Mouse (Mus musculus) ovary, adult 18-20 months (tissue): ENCODE results near the gene Cnn2.
A peak's percentile ranks its signal among the peaks of the same experiment; 100 is the strongest.

Experiments used
- DNase-seq: peaks from one replicate; pipeline ENCODE4 v3.0.0; 2022; ENCODE audit warnings: low spot score, mixed read lengths

The Cnn2 gene

GRCm38 (mm10) chr10:79989870-79990269 lies 1.5 kb downstream of the Cnn2 start:
- DNase-seq = no peak

GRCm38 (mm10) chr10:79991099-79991498 lies 2.7 kb downstream of the Cnn2 start:
- DNase-seq = no peak

- no peak for DNase-seq
Measured at GRCm38 (mm10) chr10:79991548-79991947, 3.2 kb downstream of the Cnn2 start.

- DNase-seq = no peak
Measured at GRCm38 (mm10) chr10:79994397-79995115, 6.2 kb downstream of the Cnn2 start.

- no peak for DNase-seq
Measured at GRCm38 (mm10) chr10:79995636-79996035, 7.3 kb downstream of the Cnn2 start.

- peak; percentile 90 for DNase-seq
Measured at GRCm38 (mm10) chr10:79996272-79997033, 8.1 kb downstream of the Cnn2 start, which contains the start of gene Abca7. Gene Abca7, plus strand, starts transcription at chr10:79996494.

GRCm38 (mm10) chr10:79997034-79997760 lies 8.8 kb downstream of the Cnn2 start:
- no peak for DNase-seq

- DNase-seq = peak; percentile 74
Measured at GRCm38 (mm10) chr10:79997819-79998218, 9.4 kb downstream of the Cnn2 start.

- DNase-seq = no peak
Measured at GRCm38 (mm10) chr10:80001945-80002344, 13.6 kb downstream of the Cnn2 start.

- no peak for DNase-seq
Measured at GRCm38 (mm10) chr10:80002829-80003228, 14.4 kb downstream of the Cnn2 start.

GRCm38 (mm10) chr10:80003374-80004232 lies 15.2 kb downstream of the Cnn2 start:
- DNase-seq = no peak

- peak; percentile 72 for DNase-seq
Measured at GRCm38 (mm10) chr10:80004233-80004705, 15.9 kb downstream of the Cnn2 start.

GRCm38 (mm10) chr10:80011740-80012139 lies 23.4 kb downstream of the Cnn2 start:
- DNase-seq = no peak

GRCm38 (mm10) chr10:80013609-80014008 lies 25.2 kb downstream of the Cnn2 start:
- DNase-seq = no peak

GRCm38 (mm10) chr10:80014484-80015290 lies 26.3 kb downstream of the Cnn2 start:
- DNase-seq = no peak

GRCm38 (mm10) chr10:80015583-80015982 lies 27.2 kb downstream of the Cnn2 start:
- no peak for DNase-seq

- DNase-seq = no peak
Measured at GRCm38 (mm10) chr10:80016511-80016910, 28.1 kb downstream of the Cnn2 start, which contains the start of gene Arhgap45. Gene Arhgap45, plus strand, starts transcription at chr10:80016653.

GRCm38 (mm10) chr10:80016931-80017330 lies 28.5 kb downstream of the Cnn2 start:
- no peak for DNase-seq

GRCm38 (mm10) chr10:80017361-80017760 lies 29.0 kb downstream of the Cnn2 start:
- DNase-seq = no peak

GRCm38 (mm10) chr10:80017771-80018170 lies 29.4 kb downstream of the Cnn2 start:
- DNase-seq = no peak
